Mouse (Mus musculus) Patski (cell line): ENCODE data around the gene Adgrg1. TPM values are rescaled to one million over a fixed set of nuclear protein-coding genes. Genes with fewer than 3 reads are reported as not detected.

Experiments used
- ATAC-seq: fragments of 100-300 bp; one replicate; pipeline ENCODE4 v1.8.0; 2021
- CTCF ChIA-PET: fragments of 350-600 bp; sonication (Branson Sonifier 250); formaldehyde crosslinking; loops from one replicate; lab custom pipeline; 2022; ENCODE audit warnings: inconsistent platforms; lab: Charles Lee
- POLR2A ChIA-PET: fragments of 350-600 bp; sonication (Branson Sonifier 250); formaldehyde crosslinking; loops from one replicate; lab custom pipeline; 2022; ENCODE audit warnings: antibody characterized with exemption, inconsistent platforms; lab: Charles Lee
- DNase-seq: peaks from one replicate; pipeline ENCODE4 v3.0.0-alpha.2; 2011; ENCODE audit warnings: low read depth, low spot score
- H3K27me3 ChIP-seq: fragments of 371-371 bp; one replicate; pipeline ENCODE4 v1.5.1; 2021
- CTCF ChIP-seq: fragments of 100-300 bp; IDR thresholded peaks from one replicate; pipeline ENCODE4 v1.5.1; 2021
- in situ Hi-C: fragments of 300-500 bp; cut with MboI; formaldehyde crosslinking; loops from 3 replicates; pipeline ENCODE4 v1.11.1; 2018; ENCODE audit warnings: low pct_unique_long_range_greater_than_20kb, mixed read lengths
- polyA plus RNA-seq: library from polyadenylated mRNA; unstranded; gene quantifications from one replicate; pipeline ENCODE4 v1.2.3, GENCODE M21; 2021

Gene Adgrg1
- polyA plus RNA-seq, 1 experiment from 2014 or later, result 294 TPM

- in situ Hi-C loops, result no loop called here
- H3K27me3 ChIP-seq, result no peaks in the 10 kb centered on the region
- CTCF ChIA-PET, result interaction anchor here (1.2 to 4.2 kb wide), 8 partner anchors 9 to 35 kb away, joined by 3 to 27 read pairs (median 8); no protein-coding TSS in a partner anchor
- POLR2A ChIA-PET, result interaction anchor here (1.1 to 5.4 kb wide), 6 partner anchors 8 to 157 kb away, joined by 3 to 46 read pairs (median 4); no protein-coding TSS in a partner anchor
- no peak for TF ChIP-seq CTCF
- DNase-seq (no peak), ATAC-seq (no peak)
Measured at GRCm38 (mm10) chr8:94985023-94985422, 10.5 kb downstream of the Adgrg1 start.

- in situ Hi-C loops, result no loop called here
- ATAC-seq (peak; percentile 17), DNase-seq (no peak)
- CTCF ChIA-PET, result interaction anchor here (1.0 to 4.2 kb wide), 7 partner anchors 7 to 45 kb away, joined by 3 to 27 read pairs (median 4); no protein-coding TSS in a partner anchor
- TF ChIP-seq CTCF, result no peak
- POLR2A ChIA-PET, result interaction anchor here (1.1 to 5.4 kb wide), 3 partner anchors 8 to 32 kb away, joined by 4 to 46 read pairs (median 9); no protein-coding TSS in a partner anchor
- no peaks in the 10 kb centered on the region for H3K27me3 ChIP-seq
Measured at GRCm38 (mm10) chr8:94986676-94987075, 12.1 kb downstream of the Adgrg1 start.

GRCm38 (mm10) chr8:94987553-94987952 is 13.0 kb downstream of the Adgrg1 start:
- in situ Hi-C loops, result no loop called here
- no peak for DNase-seq
- TF ChIP-seq CTCF, result no peak
- ChIA-PET CTCF (interaction anchor here (1.5 to 1.6 kb wide), 2 partner anchors 17 to 32 kb away, joined by 3 to 6 read pairs; no protein-coding TSS in a partner anchor), POLR2A (interaction anchor here (0.6 to 1.6 kb wide), 3 partner anchors 10 to 114 kb away, joined by 4 to 5 read pairs (median 4); no protein-coding TSS in a partner anchor)
- H3K27me3 ChIP-seq, result no peaks in the 10 kb centered on the region
- no peak for ATAC-seq

- CTCF ChIA-PET, result no interaction called here
- in situ Hi-C loops, result no loop called here
- ATAC-seq, result no peak
- DNase-seq, result no peak
- POLR2A ChIA-PET, result interaction anchor here (1.1 to 1.6 kb wide), 2 partner anchors 9 to 176 kb away, joined by 3 to 4 read pairs; no protein-coding TSS in a partner anchor
- no peaks in the 10 kb centered on the region for H3K27me3 ChIP-seq
- no peak for TF ChIP-seq CTCF
Measured at GRCm38 (mm10) chr8:94988619-94989018, 14.1 kb downstream of the Adgrg1 start.

- TF ChIP-seq CTCF, result no peak
- ATAC-seq (no peak), DNase-seq (no peak)
- ChIA-PET POLR2A (interaction anchor here (0.5 to 1.0 kb wide), 3 partner anchors 9 to 283 kb away, joined by 4 to 5 read pairs (median 4); no protein-coding TSS in a partner anchor), CTCF (interaction anchor here (1.2 to 1.7 kb wide), 4 partner anchors 11 to 40 kb away, joined by 3 to 7 read pairs (median 5); no protein-coding TSS in a partner anchor)
- H3K27me3 ChIP-seq, result no peaks in the 10 kb centered on the region
- in situ Hi-C loops, result no loop called here
Measured at GRCm38 (mm10) chr8:94989711-94990110, 15.2 kb downstream of the Adgrg1 start.

GRCm38 (mm10) chr8:94990598-94991453 is 16.3 kb downstream of the Adgrg1 start:
- no peaks in the 10 kb centered on the region for H3K27me3 ChIP-seq
- in situ Hi-C loops, result no loop called here
- ATAC-seq (no peak), DNase-seq (no peak)
- TF ChIP-seq CTCF, result no peak
- ChIA-PET POLR2A (no interaction called here), CTCF (interaction anchor here (1.4 to 1.8 kb wide), 4 partner anchors 10 to 41 kb away, joined by 4 to 7 read pairs (median 6); no protein-coding TSS in a partner anchor)

- in situ Hi-C loops, result no loop called here
- ChIA-PET POLR2A (interaction anchor here (1.5 kb wide), 1 partner anchor 10 kb away, joined by 3 read pairs; no protein-coding TSS in a partner anchor), CTCF (interaction anchor here (1.2 to 1.8 kb wide), 2 partner anchors 10 to 42 kb away, joined by 3 to 6 read pairs; no protein-coding TSS in a partner anchor)
- H3K27me3 ChIP-seq, result no peaks in the 10 kb centered on the region
- TF ChIP-seq CTCF, result no peak
- ATAC-seq (no peak), DNase-seq (no peak)
Measured at GRCm38 (mm10) chr8:94991454-94991994, 17.0 kb downstream of the Adgrg1 start.

- DNase-seq (no peak), ATAC-seq (no peak)
- in situ Hi-C loops, result no loop called here
- CTCF ChIA-PET, result interaction anchor here (1.2 to 4.1 kb wide), 5 partner anchors 7 to 42 kb away, joined by 3 to 27 read pairs (median 7); no protein-coding TSS in a partner anchor
- no peaks in the 10 kb centered on the region for H3K27me3 ChIP-seq
- no peak for TF ChIP-seq CTCF
- POLR2A ChIA-PET, result interaction anchor here (1.5 kb wide), 1 partner anchor 11 kb away, joined by 3 read pairs; no protein-coding TSS in a partner anchor
Measured at GRCm38 (mm10) chr8:94992010-94992409, 17.5 kb downstream of the Adgrg1 start.

GRCm38 (mm10) chr8:94992534-94992933 is 18.0 kb downstream of the Adgrg1 start:
- DNase-seq (no peak), ATAC-seq (no peak)
- POLR2A ChIA-PET, result interaction anchor here (0.7 to 1.5 kb wide), 4 partner anchors 8 to 16 kb away, joined by 3 read pairs; no protein-coding TSS in a partner anchor
- CTCF ChIA-PET, result interaction anchor here (1.2 to 4.1 kb wide), 6 partner anchors 7 to 43 kb away, joined by 3 to 27 read pairs (median 6); no protein-coding TSS in a partner anchor
- in situ Hi-C loops, result no loop called here
- H3K27me3 ChIP-seq, result no peaks in the 10 kb centered on the region
- no peak for TF ChIP-seq CTCF
